Mouse (Mus musculus) forebrain, embryonic 15.5 days (tissue): ENCODE results near the gene Scn10a. TPM values are rescaled to one million over a fixed set of nuclear protein-coding genes. Genes with fewer than 3 reads are reported as not detected.

Experiments
- ATAC-seq: fragments of 200-750 bp; cut with Nextera tagmentation; replicated peaks from 2 replicates; pipeline ENCODE4 v1.8.0; 2017; ENCODE audit warnings: mild to moderate bottlenecking, moderate TSS enrichment, moderate library complexity
- H3K27ac ChIP-seq: fragments of 300-500 bp; sonication (generic); replicated peaks from 2 replicates; pipeline ENCODE4 v1.5.1; 2015; ENCODE audit warnings: mild to moderate bottlenecking, inconsistent platforms
- H3K27me3 ChIP-seq: fragments of 300-500 bp; sonication (generic); 2 replicates; pipeline ENCODE4 v1.6.1; 2015; ENCODE audit warnings: inconsistent platforms
- H3K36me3 ChIP-seq: fragments of 300-500 bp; sonication (generic); 2 replicates; pipeline ENCODE4 v1.6.1; 2015; ENCODE audit warnings: mild to moderate bottlenecking, inconsistent platforms
- H3K4me1 ChIP-seq: fragments of 300-500 bp; sonication (generic); 2 replicates; pipeline ENCODE4 v1.6.1; 2015; ENCODE audit warnings: inconsistent platforms
- H3K4me2 ChIP-seq: fragments of 300-500 bp; sonication (generic); replicated peaks from 2 replicates; pipeline ENCODE4 v1.6.1; 2015; ENCODE audit warnings: mild to moderate bottlenecking, inconsistent platforms
- H3K4me3 ChIP-seq: fragments of 300-500 bp; sonication (generic); 2 replicates; pipeline ENCODE4 v1.5.1; 2015; ENCODE audit warnings: mild to moderate bottlenecking, inconsistent platforms
- H3K9ac ChIP-seq: fragments of 300-500 bp; sonication (generic); replicated peaks from 2 replicates; pipeline ENCODE4 v1.6.1; 2015; ENCODE audit warnings: mild to moderate bottlenecking, inconsistent platforms
- H3K9me3 ChIP-seq: fragments of 300-500 bp; sonication (generic); 2 replicates; pipeline ENCODE4 v1.6.1; 2016; ENCODE audit warnings: inconsistent platforms
- WGBS: fragments of 180-500 bp; shearing (Covaris S2); methylation state at CpG from one replicate; pipeline ENCODE4 v1.1.7; 2015; ENCODE audit warnings: mixed read lengths; 5-methylcytosine and 5-hydroxymethylcytosine counted together
- polyA plus RNA-seq: library from polyadenylated mRNA; unstranded; fragments of >200 nt; fragmentation: Nextera tagmentation; extraction: Ambion mirVana; gene quantifications from 2 replicates; pipeline ENCODE4 v1.2.1, GENCODE M21; 2015

Gene Scn10a
- polyA plus RNA-seq, 1 experiment from 2014 or later = 0.20 TPM

DNA sequence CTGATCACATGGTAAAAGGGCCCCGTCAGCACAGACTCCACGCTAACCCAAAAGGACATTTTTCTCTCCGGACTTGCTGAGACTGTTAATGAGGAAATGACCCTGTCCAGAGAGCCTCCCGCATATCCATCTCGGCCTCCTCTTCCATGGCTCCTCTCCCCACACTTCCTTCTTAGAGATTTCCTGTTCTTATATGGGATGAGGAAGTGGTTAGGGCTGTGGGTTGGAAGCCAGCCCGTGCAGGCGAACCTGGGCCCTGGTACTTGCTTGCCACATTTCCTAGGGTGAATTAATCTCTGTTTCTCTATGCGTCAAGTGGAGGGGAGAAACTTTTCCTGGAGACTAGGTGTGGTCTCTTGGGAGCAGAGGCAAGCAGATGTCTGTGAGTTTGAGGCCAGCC is 150.4 kb downstream of the Scn10a start:
- Histone ChIP-seq H3K27me3 (no peaks in the 10 kb centered on the region), H3K36me3 (no peaks in the 10 kb centered on the region)
- WGBS = 90% methylated on average over 8 of the region's 8 CpGs

DNA sequence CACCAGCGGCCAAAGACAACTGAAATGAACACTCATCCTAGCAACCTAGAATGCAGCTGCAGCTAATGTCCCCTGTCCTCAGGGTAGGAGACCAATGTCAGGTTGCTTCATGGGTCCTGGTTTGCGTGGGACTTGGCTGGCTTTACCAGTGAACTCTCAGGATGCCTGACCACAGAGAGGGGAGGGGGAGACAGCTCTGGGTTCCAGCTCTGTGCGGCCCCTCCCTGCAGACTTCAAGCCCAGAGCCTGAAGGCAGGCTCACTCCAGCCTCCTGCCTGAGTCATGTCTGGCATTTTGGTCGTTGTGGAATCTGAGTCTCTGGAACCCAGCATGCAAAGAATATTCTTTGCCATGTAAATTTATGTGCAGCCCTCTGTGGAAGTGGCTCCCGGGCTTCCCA is 151.3 kb downstream of the Scn10a start:
- ATAC-seq = no peak
- peaks cover 24% of the 10 kb centered on the region for H3K4me1 ChIP-seq
- no peaks in the 10 kb centered on the region for H3K9me3 ChIP-seq
- H3K9ac ChIP-seq = no peak overlapping the region
- 79% methylated on average over 5 of the region's 5 CpGs for WGBS
- no peak overlapping the region for H3K4me3 ChIP-seq
- H3K27ac ChIP-seq = no peak overlapping the region
- no peaks in the 10 kb centered on the region for H3K36me3 ChIP-seq
- H3K4me2 ChIP-seq = no peak overlapping the region
- H3K27me3 ChIP-seq = no peaks in the 10 kb centered on the region

More for the DNA sequence above, 150.4 kb downstream of the Scn10a start:
- H3K9ac ChIP-seq = no peak overlapping the region
- H3K4me3 ChIP-seq = no peak overlapping the region
- no peak for ATAC-seq
- no peaks in the 10 kb centered on the region for H3K9me3 ChIP-seq
- H3K4me1 ChIP-seq = peaks cover 33% of the 10 kb centered on the region
- no peak overlapping the region for H3K4me2 ChIP-seq
- no peak overlapping the region for H3K27ac ChIP-seq

DNA sequence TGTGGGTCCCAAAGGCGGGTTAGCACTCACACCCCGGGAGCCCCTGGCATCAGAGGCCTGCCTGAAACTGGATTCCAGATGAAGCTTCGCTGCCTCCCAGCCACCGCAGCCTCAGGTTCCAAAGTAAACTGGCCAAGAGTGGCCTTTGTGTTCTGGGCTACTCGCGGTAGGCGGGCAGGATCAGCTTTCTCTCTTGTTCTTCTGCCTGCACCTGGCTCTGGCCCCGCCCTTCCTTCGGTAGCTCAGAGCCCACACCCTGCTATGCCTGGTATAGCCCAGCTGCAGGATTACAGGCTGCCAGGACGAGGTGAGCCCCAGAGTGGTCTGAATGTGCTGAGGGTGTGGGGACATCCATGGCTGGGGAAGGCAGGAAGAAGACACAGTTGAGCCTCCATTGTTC is 152.9 kb downstream of the Scn10a start:
- peaks cover 20% of the 10 kb centered on the region for H3K4me1 ChIP-seq
- H3K4me2 ChIP-seq = no peak overlapping the region
- H3K36me3 ChIP-seq = no peaks in the 10 kb centered on the region
- no peak overlapping the region for H3K27ac ChIP-seq
- 18% methylated on average over 10 of the region's 10 CpGs for whole genome bisulfite sequencing
- no peak overlapping the region for H3K4me3 ChIP-seq
- ATAC-seq = no peak
- no peak overlapping the region for H3K9ac ChIP-seq
- no peaks in the 10 kb centered on the region for H3K9me3 ChIP-seq
- H3K27me3 ChIP-seq = no peaks in the 10 kb centered on the region

DNA sequence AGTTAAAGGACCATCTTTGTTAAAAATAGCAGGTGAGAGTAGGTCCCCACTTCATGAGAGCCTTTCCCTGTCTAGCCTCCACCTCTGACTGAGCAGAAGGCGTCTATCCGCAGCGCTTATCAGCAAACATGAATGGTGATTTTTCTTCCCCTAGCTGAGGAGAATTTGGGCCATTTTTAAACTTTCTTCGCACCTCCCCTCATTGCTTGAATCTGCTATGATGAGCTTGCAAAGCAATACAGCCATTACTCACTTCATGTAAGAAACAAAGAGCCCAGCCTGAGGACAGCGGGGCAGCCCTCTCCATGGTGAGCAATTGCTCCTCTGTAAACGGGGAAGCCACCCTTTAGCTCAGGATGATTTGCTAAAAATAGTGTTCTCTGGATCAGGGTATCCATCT is 154.3 kb downstream of the Scn10a start:
- no peaks in the 10 kb centered on the region for H3K9me3 ChIP-seq
- no peak overlapping the region for H3K4me2 ChIP-seq
- H3K4me1 ChIP-seq = peaks cover 12% of the 10 kb centered on the region
- H3K27ac ChIP-seq = no peak overlapping the region
- H3K9ac ChIP-seq = no peak overlapping the region
- H3K4me3 ChIP-seq = no peak overlapping the region
- ATAC-seq = no peak
- 78% methylated on average over 6 of the region's 6 CpGs for WGBS
- H3K27me3 ChIP-seq = no peaks in the 10 kb centered on the region
- no peaks in the 10 kb centered on the region for H3K36me3 ChIP-seq

DNA sequence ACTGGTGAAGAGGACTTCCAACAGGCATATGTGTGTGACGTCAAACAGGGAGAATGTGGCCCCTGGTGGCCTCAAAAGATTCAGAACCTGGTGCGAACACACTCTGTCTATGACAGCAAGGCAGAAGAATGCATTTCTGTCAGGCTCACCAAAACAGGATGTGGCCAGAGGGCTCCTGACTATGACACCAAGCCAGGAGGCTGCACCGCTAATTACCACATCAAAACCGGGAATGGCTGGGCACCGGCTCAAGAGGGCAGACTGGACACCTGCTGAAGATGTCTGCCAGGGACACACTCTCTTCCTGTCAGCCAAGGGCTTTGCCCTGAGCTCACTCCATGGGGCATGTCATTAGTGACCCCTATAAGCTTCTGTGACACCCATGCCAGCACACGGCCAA is 155.5 kb downstream of the Scn10a start:
- Histone ChIP-seq H3K9ac (no peak overlapping the region), H3K27me3 (no peaks in the 10 kb centered on the region), H3K4me3 (no peak overlapping the region), H3K27ac (no peak overlapping the region), H3K36me3 (no peaks in the 10 kb centered on the region), H3K4me1 (peaks cover 12% of the 10 kb centered on the region), H3K4me2 (no peak overlapping the region), H3K9me3 (no peaks in the 10 kb centered on the region)
- ATAC-seq = no peak
- WGBS = 61% methylated on average over 6 of the region's 6 CpGs

DNA sequence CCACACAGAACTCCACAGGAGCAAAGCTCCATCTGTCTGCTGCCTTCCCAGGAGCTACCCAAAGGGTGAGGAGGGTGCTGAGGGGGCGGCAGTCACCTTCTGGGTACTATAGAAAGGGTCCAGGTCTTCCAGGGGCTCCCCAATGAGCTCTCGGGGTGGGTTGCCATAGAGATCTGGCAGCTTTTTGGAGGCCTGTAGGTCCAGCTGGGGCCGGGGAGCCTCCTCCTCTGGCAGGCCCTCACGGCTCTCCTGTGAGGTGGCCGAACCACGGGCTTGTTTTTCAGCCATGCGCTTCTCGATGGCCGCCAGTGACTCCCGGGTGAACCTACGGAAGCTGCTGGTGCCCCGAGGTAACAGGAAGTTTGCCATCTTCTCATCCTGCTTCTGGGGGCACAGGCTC is 156.9 kb downstream of the Scn10a start:
- Histone ChIP-seq H3K27me3 (no peaks in the 10 kb centered on the region), H3K4me1 (peaks cover 12% of the 10 kb centered on the region), H3K27ac (no peak overlapping the region), H3K36me3 (no peaks in the 10 kb centered on the region), H3K9ac (no peak overlapping the region), H3K9me3 (no peaks in the 10 kb centered on the region), H3K4me3 (no peak overlapping the region), H3K4me2 (no peak overlapping the region)
- ATAC-seq = no peak
- 42% methylated on average over 12 of the region's 12 CpGs for WGBS

DNA sequence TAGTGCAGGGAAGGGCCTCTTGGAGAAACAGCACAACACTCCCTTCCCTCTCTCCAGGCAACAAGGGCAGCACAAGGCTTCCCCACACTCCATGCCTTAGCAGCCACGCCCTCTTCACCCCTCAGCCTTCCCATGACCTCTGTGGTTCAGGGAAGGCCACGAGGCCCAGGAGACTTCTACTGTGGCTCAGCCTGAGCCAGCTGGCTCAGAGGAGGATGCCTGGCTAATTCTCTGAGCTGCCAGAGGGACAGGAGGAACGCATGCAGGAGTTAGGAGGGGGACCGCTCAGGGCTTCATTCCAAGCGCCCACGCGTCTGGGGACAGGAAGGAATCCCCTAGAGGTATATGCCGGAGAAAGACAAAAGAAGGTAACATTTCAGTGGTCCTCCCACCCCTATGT is 157.4 kb downstream of the Scn10a start:
- WGBS = 47% methylated on average over 8 of the region's 8 CpGs
- no peaks in the 10 kb centered on the region for H3K9me3 ChIP-seq
- peaks cover 12% of the 10 kb centered on the region for H3K4me1 ChIP-seq
- H3K9ac ChIP-seq = no peak overlapping the region
- no peaks in the 10 kb centered on the region for H3K36me3 ChIP-seq
- no peak overlapping the region for H3K4me3 ChIP-seq
- H3K4me2 ChIP-seq = no peak overlapping the region
- ATAC-seq = no peak
- H3K27ac ChIP-seq = no peak overlapping the region
- H3K27me3 ChIP-seq = no peaks in the 10 kb centered on the region

DNA sequence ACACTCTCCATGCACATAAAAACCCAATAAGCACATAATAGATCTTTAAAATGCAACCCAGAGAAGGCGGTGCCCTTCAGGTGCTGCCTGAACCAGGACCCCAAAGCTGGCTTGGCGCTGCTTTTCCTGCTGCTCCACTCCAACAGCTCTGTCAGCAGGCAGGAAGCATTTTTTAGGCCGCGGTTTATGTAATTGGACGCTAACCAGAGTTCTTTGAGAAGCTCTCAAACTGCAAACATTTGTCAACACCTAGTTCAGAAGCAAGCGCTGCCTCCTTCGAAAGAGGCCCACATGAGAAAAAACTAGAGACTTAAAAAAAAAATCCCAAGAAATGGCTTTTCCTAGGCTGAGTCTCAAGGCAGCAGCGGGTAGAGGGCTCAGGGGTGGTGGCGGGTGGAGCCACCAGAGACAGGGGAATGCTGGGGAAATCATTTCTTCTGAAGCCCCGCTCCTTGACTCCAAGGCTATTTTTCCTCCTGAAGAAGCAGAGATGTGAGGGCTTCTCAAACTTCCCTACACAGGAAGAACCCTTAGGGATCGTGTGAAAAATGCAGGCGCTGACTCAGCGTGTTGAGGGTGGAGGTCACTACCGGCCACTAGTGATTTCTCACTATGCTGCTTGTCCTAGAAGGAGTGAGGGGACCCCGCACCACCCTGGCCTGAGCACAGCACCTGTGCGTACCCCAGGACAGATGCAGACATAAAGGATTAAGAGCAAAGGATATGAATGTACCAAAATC is 159.4 kb downstream of the Scn10a start:
- no peaks in the 10 kb centered on the region for H3K36me3 ChIP-seq
- H3K27me3 ChIP-seq = no peaks in the 10 kb centered on the region
- peaks cover 12% of the 10 kb centered on the region for H3K4me1 ChIP-seq
- H3K9ac ChIP-seq = no peak overlapping the region
- no peak overlapping the region for H3K27ac ChIP-seq
- no peak overlapping the region for H3K4me3 ChIP-seq
- ATAC-seq = no peak
- WGBS = 75% methylated on average over 16 of the region's 16 CpGs
- no peaks in the 10 kb centered on the region for H3K9me3 ChIP-seq
- H3K4me2 ChIP-seq = no peak overlapping the region

Other genes starting within 250 kb of the Scn10a start
- 0.79 TPM in 2 replicates for gene Scn5a, start 140.3 kb downstream of the Scn10a start, polyA plus RNA-seq
- gene Scn11a, start 106.1 kb upstream of the Scn10a start, polyA plus RNA-seq = 0.18 and 0.22 TPM in 2 replicates
- gene Wdr48, start 175.6 kb upstream of the Scn10a start, polyA plus RNA-seq = 78.0 and 82.5 TPM in 2 replicates
- 25.5 and 26.2 TPM in 2 replicates for gene Gorasp1, start 218.2 kb upstream of the Scn10a start, polyA plus RNA-seq
- 0.57 and 0.69 TPM in 2 replicates for gene Ttc21a, start 218.3 kb upstream of the Scn10a start, polyA plus RNA-seq